Mouse (Mus musculus) neural tube, embryonic 14.5 days (tissue): Measurements from ENCODE around the gene Ccdc124. TPM values are rescaled to one million over a fixed set of nuclear protein-coding genes. Genes with fewer than 3 reads are reported as not detected.
"Not testable (repeated sequence)": the region's sequence is repeated elsewhere in the genome, so short reads cannot be mapped to it uniquely, and the experiment has no call there.

ENCODE experiments used
- ATAC-seq: fragments of 200-750 bp; cut with Nextera tagmentation; 2 replicates; pipeline ENCODE4 v1.8.0; 2017; ENCODE audit warnings: low read depth, mild to moderate bottlenecking, moderate TSS enrichment, moderate library complexity
- H3K27ac ChIP-seq: fragments of 300-500 bp; sonication (generic); 2 replicates; pipeline ENCODE4 v1.5.1; 2014; ENCODE audit warnings: low read depth, mild to moderate bottlenecking, control low read depth, low read length, moderate library complexity, mixed read lengths
- H3K27me3 ChIP-seq: fragments of 300-500 bp; sonication (generic); 2 replicates; pipeline ENCODE4 v1.6.1; 2014; ENCODE audit warnings: low read length; ENCODE audit not compliant: control insufficient read depth, insufficient read depth
- H3K36me3 ChIP-seq: fragments of 300-500 bp; sonication (generic); 2 replicates; pipeline ENCODE4 v1.6.1; 2014; ENCODE audit warnings: low read length, mixed read lengths; ENCODE audit not compliant: control insufficient read depth, insufficient read depth
- H3K4me1 ChIP-seq: fragments of 300-500 bp; sonication (generic); 2 replicates; pipeline ENCODE4 v1.6.1; 2014; ENCODE audit warnings: low read length; ENCODE audit not compliant: control insufficient read depth, insufficient read depth
- H3K4me2 ChIP-seq: fragments of 300-500 bp; sonication (generic); 2 replicates; pipeline ENCODE4 v1.6.1; 2014; ENCODE audit warnings: mild to moderate bottlenecking, low read depth, low read length, control low read depth
- H3K4me3 ChIP-seq: fragments of 300-500 bp; sonication (generic); 2 replicates; pipeline ENCODE4 v1.5.1; 2014; ENCODE audit warnings: low read depth, low read length, control low read depth, mixed read lengths
- H3K9ac ChIP-seq: fragments of 300-500 bp; sonication (generic); replicated peaks from 2 replicates; pipeline ENCODE4 v1.6.1; 2014; ENCODE audit warnings: low read depth, mild to moderate bottlenecking, control low read depth, low read length, mixed read lengths
- H3K9me3 ChIP-seq: fragments of 300-500 bp; sonication (generic); 2 replicates; pipeline ENCODE4 v1.6.1; 2016; ENCODE audit warnings: low read length; ENCODE audit not compliant: control insufficient read depth
- WGBS: fragments of 180-500 bp; shearing (Covaris S2); extraction: QIAGEN DNeasy Blood & Tissue Kit; methylation state at CpG from one replicate; pipeline ENCODE4 v1.1.7; 2014; 5-methylcytosine and 5-hydroxymethylcytosine counted together
- polyA plus RNA-seq: library from polyadenylated mRNA; unstranded; fragments of >200 nt; fragmentation: Nextera tagmentation; extraction: Ambion mirVana; gene quantifications from 2 replicates; pipeline ENCODE4 v1.2.1, GENCODE M21; 2014

The Ccdc124 gene
- polyA plus RNA-seq, 1 experiment from 2014 or later: 159 TPM

- peak within 1 kb of the TSS; percentile 93 for H3K4me2 ChIP-seq
- H3K9me3 ChIP-seq: no peaks in the 10 kb centered on the region
- WGBS: under 1% methylated on average over 60 of the region's 60 CpGs
- peaks cover 17% of the 10 kb centered on the region for H3K4me1 ChIP-seq
- H3K27me3 ChIP-seq: peaks cover 12% of the 10 kb centered on the region
- H3K4me3 ChIP-seq: peak within 1 kb of the TSS; percentile 51
- peaks cover 18% of the 10 kb centered on the region for H3K36me3 ChIP-seq
- ATAC-seq: peak; percentile 97
- H3K9ac ChIP-seq: peak within 1 kb of the TSS; percentile 89
- peak within 1 kb of the TSS; percentile 64 for H3K27ac ChIP-seq
Observed at GRCm38 (mm10) chr8:70897021-70897680, 23.4 kb upstream of the Ccdc124 start, which contains the start of gene Rpl18a. Gene Rpl18a (minus strand): TSS chr8:70897412.

GRCm38 (mm10) chr8:70896316-70897020 lies 22.7 kb upstream of the Ccdc124 start:
- H3K9ac ChIP-seq: peak overlapping the region; percentile 89
- H3K4me2 ChIP-seq: peak overlapping the region; percentile 93
- H3K4me3 ChIP-seq: peak overlapping the region; percentile 51
- H3K36me3 ChIP-seq: peaks cover 18% of the 10 kb centered on the region
- H3K27ac ChIP-seq: no peak overlapping the region
- H3K4me1 ChIP-seq: peaks cover 17% of the 10 kb centered on the region
- 6% methylated on average over 25 of the region's 25 CpGs for WGBS
- ATAC-seq: no peak
- no peaks in the 10 kb centered on the region for H3K9me3 ChIP-seq
- H3K27me3 ChIP-seq: peaks cover 19% of the 10 kb centered on the region

- H3K4me3 ChIP-seq: peak overlapping the region; percentile 51
Observed at GRCm38 (mm10) chr8:70895571-70896259, 22.0 kb upstream of the Ccdc124 start.

GRCm38 (mm10) chr8:70894771-70895545 lies 21.2 kb upstream of the Ccdc124 start:
- Histone ChIP-seq H3K4me2 (no peak overlapping the region), H3K27ac (no peak overlapping the region), H3K27me3 (peaks cover 32% of the 10 kb centered on the region), H3K9ac (no peak overlapping the region), H3K36me3 (peaks cover 18% of the 10 kb centered on the region), H3K4me3 (no peak overlapping the region), H3K9me3 (no peaks in the 10 kb centered on the region), H3K4me1 (peaks cover 17% of the 10 kb centered on the region)
- WGBS: 97% methylated on average over 8 of the region's 8 CpGs
- ATAC-seq: no peak

More at GRCm38 (mm10) chr8:70895571-70896259, 22.0 kb upstream of the Ccdc124 start:
- ATAC-seq, H3K9me3 ChIP-seq, H3K27ac ChIP-seq, H3K9ac ChIP-seq: not testable (repeated sequence)
- 82% methylated on average over 22 of the region's 24 CpGs for WGBS
- Histone ChIP-seq H3K27me3 (peaks cover 27% of the 10 kb centered on the region), H3K4me2 (peak overlapping the region; percentile 93; the same call in 1 of the 2 replicates), H3K36me3 (peaks cover 18% of the 10 kb centered on the region), H3K4me1 (peaks cover 17% of the 10 kb centered on the region)

GRCm38 (mm10) chr8:70894385-70894720 lies 20.6 kb upstream of the Ccdc124 start:
- 76% methylated on average over 2 of the region's 2 CpGs for WGBS
- Histone ChIP-seq H3K4me1 (peaks cover 17% of the 10 kb centered on the region), H3K27me3 (peaks cover 32% of the 10 kb centered on the region), H3K9me3 (no peaks in the 10 kb centered on the region), H3K4me3 (no peak overlapping the region), H3K9ac (no peak overlapping the region), H3K36me3 (peaks cover 18% of the 10 kb centered on the region), H3K27ac (no peak overlapping the region), H3K4me2 (no peak overlapping the region)
- ATAC-seq: no peak

- Histone ChIP-seq H3K4me3 (no peak overlapping the region), H3K27me3 (peaks cover 32% of the 10 kb centered on the region)
- ATAC-seq: no peak
Observed at GRCm38 (mm10) chr8:70893656-70894384, 20.1 kb upstream of the Ccdc124 start.

GRCm38 (mm10) chr8:70892896-70893655 lies 19.3 kb upstream of the Ccdc124 start:
- Histone ChIP-seq H3K9me3 (no peaks in the 10 kb centered on the region), H3K36me3 (peaks cover 18% of the 10 kb centered on the region), H3K27ac (no peak overlapping the region), H3K27me3 (peaks cover 32% of the 10 kb centered on the region), H3K4me1 (peaks cover 11% of the 10 kb centered on the region), H3K4me2 (peak overlapping the region; percentile 30; the same call in 1 of the 2 replicates), H3K9ac (no peak overlapping the region), H3K4me3 (peak overlapping the region; percentile 26)
- ATAC-seq: no peak
- WGBS: 30% methylated on average over 20 of the region's 20 CpGs

More at GRCm38 (mm10) chr8:70893656-70894384, 20.1 kb upstream of the Ccdc124 start:
- H3K9me3 ChIP-seq: no peaks in the 10 kb centered on the region
- H3K27ac ChIP-seq: no peak overlapping the region
- H3K36me3 ChIP-seq: peaks cover 18% of the 10 kb centered on the region
- peaks cover 17% of the 10 kb centered on the region for H3K4me1 ChIP-seq
- H3K4me2 ChIP-seq: no peak overlapping the region
- no peak overlapping the region for H3K9ac ChIP-seq
- 27% methylated on average over 12 of the region's 12 CpGs for WGBS
